Mouse (Mus musculus) WW6 (cell line): ENCODE measurements around the gene Aldh1l1.
A peak's percentile ranks its signal among the peaks of the same experiment; 100 is the strongest.

Source experiments
- DNase-seq: peaks from one replicate; pipeline ENCODE4 v3.0.0-alpha.2; 2013; ENCODE audit warnings: low read depth, low spot score

Gene Aldh1l1

DNA sequence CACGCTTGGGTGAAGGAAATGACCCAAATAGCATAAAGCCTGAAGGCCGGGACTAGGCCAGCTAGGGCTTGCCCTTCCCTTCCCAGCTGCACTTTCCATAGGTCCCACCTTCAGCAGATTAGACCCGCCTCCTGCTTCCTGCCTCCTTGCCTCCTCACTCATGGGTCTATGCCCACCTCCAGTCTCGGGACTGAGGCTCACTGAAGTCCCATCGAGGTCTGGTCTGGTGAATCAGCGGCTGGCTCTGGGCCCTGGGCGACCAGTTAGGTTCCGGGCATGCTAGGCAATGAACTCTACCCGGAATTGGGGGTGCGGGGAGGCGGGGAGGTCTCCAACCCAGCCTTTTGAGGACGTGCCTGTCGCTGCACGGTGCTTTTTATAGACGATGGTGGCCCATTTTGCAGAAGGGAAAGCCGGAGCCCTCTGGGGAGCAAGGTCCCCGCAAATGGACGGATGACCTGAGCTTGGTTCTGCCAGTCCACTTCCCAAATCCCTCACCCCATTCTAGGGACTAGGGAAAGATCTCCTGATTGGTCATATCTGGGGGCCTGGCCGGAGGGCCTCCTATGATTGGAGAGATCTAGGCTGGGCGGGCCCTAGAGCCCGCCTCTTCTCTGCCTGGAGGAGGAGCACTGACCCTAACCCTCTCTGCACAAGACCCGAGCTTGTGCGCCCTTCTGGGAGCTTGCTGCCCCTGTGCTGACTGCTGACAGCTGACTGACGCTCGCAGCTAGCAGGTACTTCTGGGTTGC, 64.1 kb downstream of the Aldh1l1 start:
- peak; percentile 46 for DNase-seq

GRCm38 (mm10) chr6:90551251-90551650, 65.0 kb downstream of the Aldh1l1 start:
- DNase-seq = no peak

GRCm38 (mm10) chr6:90553197-90553596, 67.0 kb downstream of the Aldh1l1 start:
- DNase-seq = no peak

- no peak for DNase-seq
These were observed 67.5 kb downstream of the Aldh1l1 start for GRCm38 (mm10) chr6:90553682-90554081.

- no peak for DNase-seq
These were observed 70.4 kb downstream of the Aldh1l1 start for GRCm38 (mm10) chr6:90556534-90557058.

DNA sequence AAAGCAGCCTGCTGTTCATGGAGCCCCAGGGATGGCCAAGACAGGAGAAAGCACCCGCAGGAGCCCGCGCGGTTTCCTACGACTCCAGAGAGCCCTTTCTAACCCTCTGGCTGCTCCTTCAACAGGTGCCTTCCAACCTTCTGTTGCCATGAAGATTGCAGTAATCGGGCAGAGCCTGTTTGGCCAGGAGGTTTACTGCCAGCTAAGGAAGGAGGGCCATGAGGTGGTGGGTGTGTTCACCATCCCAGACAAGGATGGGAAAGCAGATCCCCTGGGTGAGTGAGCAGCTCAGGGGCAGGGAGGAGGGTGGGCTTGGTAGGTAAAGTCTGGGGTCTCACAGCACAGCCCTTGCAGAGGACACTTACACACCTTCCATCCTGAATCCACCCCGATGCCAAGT, 70.8 kb downstream of the Aldh1l1 start:
- no peak for DNase-seq

GRCm38 (mm10) chr6:90557829-90558693, 71.8 kb downstream of the Aldh1l1 start:
- no peak for DNase-seq

GRCm38 (mm10) chr6:90560390-90561058, 74.3 kb downstream of the Aldh1l1 start:
- no peak for DNase-seq

- no peak for DNase-seq
These were observed 75.1 kb downstream of the Aldh1l1 start for GRCm38 (mm10) chr6:90561234-90561781.

- no peak for DNase-seq
These were observed 78.0 kb downstream of the Aldh1l1 start for GRCm38 (mm10) chr6:90564240-90564639.

GRCm38 (mm10) chr6:90565357-90566215, 79.4 kb downstream of the Aldh1l1 start:
- no peak for DNase-seq

DNA sequence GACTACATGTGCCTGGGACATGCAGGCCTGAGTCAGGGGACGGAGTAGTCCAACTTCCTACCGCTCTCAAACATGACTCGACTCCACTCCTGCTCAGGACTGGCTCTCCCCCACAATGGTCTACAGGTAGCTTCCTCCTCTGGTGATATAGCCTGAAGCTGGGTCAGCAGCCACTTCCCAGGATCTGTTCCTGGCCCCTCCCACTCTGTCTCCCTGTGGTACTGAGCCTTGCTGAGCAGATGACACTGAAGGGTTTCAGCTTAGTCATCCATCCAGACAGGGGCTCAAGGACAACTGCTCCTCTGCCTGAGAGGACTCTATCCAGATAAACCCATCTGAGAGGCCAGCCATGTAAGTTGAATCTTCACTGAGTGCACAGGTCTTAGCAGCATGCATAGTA, 81.3 kb downstream of the Aldh1l1 start:
- no peak for DNase-seq

GRCm38 (mm10) chr6:90567928-90568327, 81.7 kb downstream of the Aldh1l1 start:
- DNase-seq = no peak

GRCm38 (mm10) chr6:90568721-90569120, 82.5 kb downstream of the Aldh1l1 start:
- DNase-seq = no peak

DNA sequence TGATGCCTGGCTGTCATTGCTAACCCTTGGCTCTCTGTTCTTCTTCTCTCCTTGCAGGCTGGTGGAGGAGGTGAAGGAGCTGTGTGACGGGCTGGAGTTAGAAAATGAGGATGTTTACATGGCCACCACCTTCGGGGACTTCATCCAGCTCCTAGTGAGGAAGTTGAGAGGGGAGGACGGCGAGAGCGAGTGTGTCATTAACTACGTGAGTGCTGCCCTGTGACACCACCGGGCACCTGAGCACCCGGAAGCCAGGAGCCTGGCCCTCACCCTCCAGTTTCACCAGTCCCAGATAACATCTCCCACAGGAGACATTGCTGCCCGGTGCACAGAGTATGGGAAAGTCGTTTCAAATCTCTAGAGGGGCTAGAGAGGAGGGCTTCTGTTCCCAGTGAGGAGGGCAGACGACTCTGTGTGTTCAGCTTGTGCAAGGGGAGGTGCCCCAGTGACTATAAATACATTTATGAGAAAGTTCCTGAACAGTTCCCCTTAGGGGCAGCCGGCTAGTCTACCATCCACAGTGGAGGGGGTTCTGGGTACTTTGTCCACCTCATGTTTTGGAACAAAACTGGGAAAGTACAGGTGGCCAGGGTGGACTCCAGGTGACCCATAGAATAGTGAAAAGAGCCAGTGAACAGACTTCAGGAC, 83.6 kb downstream of the Aldh1l1 start:
- no peak for DNase-seq

DNA sequence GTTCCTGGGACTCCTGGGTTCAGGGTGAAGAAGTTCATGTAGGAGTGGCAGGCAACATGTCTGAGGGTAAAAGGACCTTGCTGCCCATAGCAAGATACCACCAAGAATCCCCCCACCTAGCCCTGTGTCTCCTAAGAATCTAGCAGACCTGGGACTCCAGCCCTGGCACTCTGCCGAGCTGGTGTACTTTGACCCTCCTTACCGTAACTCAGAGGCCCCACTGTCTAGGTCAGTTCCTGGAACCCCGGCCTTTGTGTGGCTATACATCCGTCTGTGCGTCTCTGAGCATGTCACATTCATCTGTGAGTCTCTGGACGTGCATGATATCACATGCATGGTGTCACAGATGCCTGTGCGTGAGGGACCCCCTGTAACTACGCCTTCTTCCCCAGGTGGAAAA, 84.2 kb downstream of the Aldh1l1 start:
- DNase-seq = no peak

- peak; percentile 40 for DNase-seq
These were observed 89.1 kb downstream of the Aldh1l1 start for GRCm38 (mm10) chr6:90575261-90575715.

GRCm38 (mm10) chr6:90578174-90578573, 91.9 kb downstream of the Aldh1l1 start:
- no peak for DNase-seq

DNA sequence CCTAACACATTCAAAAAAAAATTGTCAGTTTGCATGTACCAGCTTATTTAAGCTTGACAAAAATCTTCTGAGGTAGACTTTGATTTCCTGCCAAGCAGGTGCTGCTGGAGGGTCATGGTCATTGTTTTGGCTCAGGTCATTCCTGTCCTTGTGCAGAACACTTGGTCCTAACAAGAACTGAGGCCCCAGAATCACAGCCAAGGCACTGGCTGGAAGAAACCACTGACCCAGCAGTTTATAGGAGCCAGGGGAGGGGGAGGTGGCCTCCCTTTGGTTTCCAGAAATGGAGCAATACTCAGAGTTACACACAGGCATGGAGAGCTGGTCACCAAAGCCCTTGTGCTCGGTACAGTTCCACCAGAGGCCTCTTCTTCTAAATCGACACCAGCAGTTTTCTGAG, 96.1 kb downstream of the Aldh1l1 start:
- DNase-seq = no peak

GRCm38 (mm10) chr6:90588113-90588512, 101.9 kb downstream of the Aldh1l1 start:
- no peak for DNase-seq
